15 mouse cellular contexts compared by ENCODE assay signal in genomic region chr17:52599141-52599540, GRCm38 (mm10).
A peak's percentile ranks its signal among the peaks of the same experiment; 100 is the strongest.
DNase-seq lines count a peak whose midpoint lies in the region.
"Had no signal": no experiment of that assay in that cellular context is flagged by ENCODE, and none has a peak within 500 bp of the region (broad histone marks: within the 10 kb centered on the region; RNA-seq: fewer than 3 reads in every experiment).

No protein-coding gene starts in this region.

- DNase-seq in kidney, adult 11 months: peak; percentile 11
- no peak for DNase-seq in kidney, postnatal 4 days
- peak; percentile 26 to 38 for DNase-seq in kidney, adult 8-10 months
- DNase-seq in kidney, adult 18-20 months: no peak
- DNase-seq in kidney, postnatal 36 days: peak; percentile 31 to 32
- no peak for DNase-seq in kidney, postnatal 10 days
- DNase-seq: adrenal gland, adult 8-10 months; adrenal gland, postnatal 14 days; adrenal gland, postnatal 36 days; B cell, adult 2 months; cerebellum, adult 11-12 months; cerebellum, adult 2 months; cerebellum, adult 9-10 months; cerebellum, postnatal 10 days; cerebellum, postnatal 25 days had no signal

Comparison
In these comparisons a context has a peak if more than half of its experiments do, and no peak if none do; other contexts are left out.
1. DNase-seq: peak in kidney, adult 11 months (single experiment), kidney, adult 8-10 months (2 of 2) and kidney, postnatal 36 days (2 of 2); none in kidney, postnatal 4 days (0 of 2), kidney, adult 18-20 months (single experiment) and kidney, postnatal 10 days (single experiment).